Mouse (Mus musculus) CD8-positive naive resting alpha-beta T cell, adult 57 days (primary cell): Measurements from ENCODE around the gene Srp54a. TPM values are rescaled to one million over a fixed set of nuclear protein-coding genes. Genes with fewer than 3 reads are reported as not detected.

Source experiments
- total RNA-seq: library from RNA; stranded (reverse); gene quantifications from one replicate; pipeline ENCODE4 v1.2.4, GENCODE M21; 2023

Gene Srp54a
- total RNA-seq, result 63.4 TPM

DNA sequence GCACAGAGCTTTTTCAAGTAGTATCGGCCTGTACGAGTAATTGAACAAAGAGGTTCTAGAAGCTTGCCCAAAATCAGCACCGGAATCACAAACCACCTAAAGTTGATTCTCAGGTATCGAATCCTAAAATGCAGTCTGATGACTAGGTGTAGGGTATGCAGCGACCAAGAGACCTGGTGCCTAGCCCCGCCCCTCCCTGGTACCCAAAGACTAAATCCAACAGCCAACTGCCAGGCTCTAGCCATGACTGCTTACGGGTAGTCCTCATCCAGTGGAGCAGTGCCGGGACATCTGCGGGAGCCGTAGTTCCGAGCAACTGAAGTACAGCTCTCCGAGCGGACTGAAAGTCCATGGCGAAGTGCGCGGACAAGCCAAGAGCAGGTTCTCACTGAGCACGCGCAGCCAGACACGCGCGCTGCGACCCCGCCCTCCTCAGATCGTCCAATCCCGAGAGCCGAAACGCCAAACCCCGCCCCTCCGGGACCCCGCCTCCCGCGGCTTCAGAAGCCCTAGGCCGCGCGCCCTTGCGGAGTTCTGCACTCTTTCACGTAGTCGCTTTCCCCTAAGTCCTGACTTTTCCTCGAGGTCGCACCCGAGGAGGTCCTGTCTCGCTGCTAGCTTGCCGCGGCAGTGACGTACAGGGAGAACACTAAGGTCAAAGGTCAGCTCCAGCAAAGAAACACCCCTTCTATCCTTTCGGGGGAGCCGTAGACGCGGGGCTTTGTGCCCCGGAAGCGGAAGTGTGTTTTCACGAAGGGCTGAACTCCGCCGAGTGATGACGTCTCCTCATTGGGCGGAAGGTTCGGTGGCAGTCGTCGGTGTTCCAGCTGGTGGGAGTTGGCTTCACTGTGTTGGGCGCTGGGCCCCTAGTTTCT lies at the start of gene Srp54a, which contains the start of gene 2700097O09Rik:
Srp54a (plus strand) TSS at position 537 of the 875 bp plus-strand sequence.
2700097O09Rik (minus strand) TSS at position 385 of the 875 bp plus-strand sequence.

DNA sequence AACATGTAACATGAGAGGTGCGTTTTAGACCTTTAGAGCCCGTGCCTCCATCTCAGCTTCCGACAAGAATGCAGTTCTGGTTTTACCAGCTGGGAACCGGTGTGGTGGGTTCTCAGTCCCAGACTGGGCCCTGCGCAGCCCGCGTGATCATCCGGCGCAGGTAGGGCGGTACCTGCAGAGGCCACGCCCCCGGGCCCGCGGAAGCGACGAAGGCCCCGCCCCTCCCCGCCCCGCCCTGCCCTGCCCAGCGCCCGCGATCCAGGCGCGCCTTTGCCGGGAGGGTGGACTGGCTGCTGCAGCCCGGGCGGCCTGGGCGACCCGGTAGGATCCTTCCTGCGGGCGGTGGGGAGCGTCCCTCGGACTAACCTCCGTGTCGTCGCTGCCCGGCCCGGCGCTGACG lies 44.2 kb downstream of the Srp54a start, which contains the start of gene Fam177a:
Fam177a (plus strand) TSS at position 228 of the 400 bp plus-strand sequence.

GRCm38 (mm10) chr12:55154559-55155448 lies 74.7 kb downstream of the Srp54a start, which contains the start of gene Srp54b:
Gene Srp54b (plus strand): TSS chr12:55155104.

Other genes with a start within 250 kb of the Srp54a start
- gene Cfl2, start 217.4 kb upstream of the Srp54a start, total RNA-seq, result 26.1 TPM
- not detected for gene Gm20403, start 93.7 kb upstream of the Srp54a start, total RNA-seq
- 94.8 TPM for gene Baz1a, start 65.9 kb upstream of the Srp54a start, total RNA-seq
- 8.4 TPM for gene 2700097O09Rik, start 152 bp upstream of the Srp54a start, total RNA-seq
- 12.6 TPM for gene Fam177a, start 44.2 kb downstream of the Srp54a start, total RNA-seq
- 35.5 TPM for gene Srp54b, start 74.8 kb downstream of the Srp54a start, total RNA-seq
- gene 1700047I17Rik2, start 119.3 kb downstream of the Srp54a start, total RNA-seq, result 6.3 TPM
- gene Srp54c, start 149.9 kb downstream of the Srp54a start, total RNA-seq, result 22.5 TPM
- gene 1110008L16Rik, start 219.3 kb downstream of the Srp54a start, total RNA-seq, result 9.6 TPM
- gene Ppp2r3c, start 222.7 kb downstream of the Srp54a start, total RNA-seq, result 22.9 TPM